Mouse (Mus musculus) CH12.LX (cell line): ENCODE data around the gene Unc13b.

Experiments
- CTCF ChIP-seq, 2 experiments: IDR thresholded peaks in 1 of 2; conservative IDR thresholded peaks in 1 of 2; 2 replicates each; pipeline ENCODE4 v1.5.1; 2011 to 2012; ENCODE audit warnings: low read depth in 2 of 2, low read length in 2 of 2, improper control_type of control experiment in 1 of 2, inconsistent platforms in 1 of 2, mild to moderate bottlenecking in 1 of 2, moderate library complexity in 1 of 2
- JUND ChIP-seq: conservative IDR thresholded peaks from 2 replicates; pipeline ENCODE4 v1.6.1; 2011; ENCODE audit warnings: low read depth, low read length, improper control_type of control experiment
- POLR2A ChIP-seq: IDR thresholded peaks from 2 replicates; pipeline ENCODE4 v1.6.1; 2011; ENCODE audit warnings: low read depth, mild to moderate bottlenecking, improper control_type of control experiment, low read length

GRCm38 (mm10) chr4:43206989-43207388 is 148.2 kb downstream of the Unc13b start:
- TF ChIP-seq JUND (no peak), POLR2A (no peak), CTCF (conservative IDR thresholded peaks at IDR 0.05 in 1 of 2, IDR thresholded peaks at IDR 0.05 in 1 of 2; ENCODE audit: low read depth in 2 of 2, low read length in 2 of 2) (no peak)
